Mouse (Mus musculus) naive thymus-derived CD4-positive, alpha-beta T cell, adult 2 months (primary cell): Measurements from ENCODE around the gene Olfr10.

ENCODE experiments used
- DNase-seq: peaks from one replicate; pipeline ENCODE4 v3.0.0-alpha.2; 2011; ENCODE audit warnings: low read depth

Gene Olfr10

GRCm38 (mm10) chr11:49326726-49327125 is 22.2 kb downstream of the Olfr10 start:
- DNase-seq: no peak

GRCm38 (mm10) chr11:49329686-49330085 is 25.1 kb downstream of the Olfr10 start:
- no peak for DNase-seq

- DNase-seq: no peak
Measured at GRCm38 (mm10) chr11:49334888-49335287, 30.3 kb downstream of the Olfr10 start, which contains the start of gene Olfr1390. Gene Olfr1390, plus strand, starts transcription at chr11:49335188.

- DNase-seq: no peak
Measured at GRCm38 (mm10) chr11:49337150-49337832, 32.8 kb downstream of the Olfr10 start.
